Mouse (Mus musculus) urinary bladder, postnatal 4 days (tissue): ENCODE data around the gene Tas2r124.

Source experiments
- DNase-seq, 2 experiments: peaks; one replicate each; pipeline ENCODE4 v3.0.0; 2021 to 2022; ENCODE audit warnings: low spot score in 2 of 2

Gene Tas2r124

DNA sequence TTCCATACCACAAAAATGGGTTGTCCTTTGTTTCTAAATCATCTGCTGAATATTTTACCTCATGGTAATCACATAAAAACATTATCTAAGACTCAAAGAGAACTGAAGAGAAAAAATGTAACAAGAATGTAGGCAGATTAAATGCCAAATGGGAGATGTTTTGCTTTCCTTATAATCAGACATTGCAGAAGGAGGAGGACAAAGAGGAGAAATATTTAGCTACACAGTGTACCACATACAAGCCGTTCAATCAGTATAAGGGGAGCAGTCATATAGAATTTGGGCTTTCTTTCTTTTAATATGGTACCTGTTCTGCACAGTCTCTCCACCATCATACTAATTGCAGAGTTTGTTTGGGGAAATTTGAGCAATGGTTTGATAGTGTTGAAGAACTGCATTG lies at the start of gene Tas2r124:
TSS of gene Tas2r124 (plus strand) at position 301 of the 400 bp plus-strand sequence.
- no peak for DNase-seq

- DNase-seq: no peak
Observed at GRCm38 (mm10) chr6:132711828-132712227, 42.7 kb upstream of the Tas2r124 start, which contains the start of gene Tas2r122. Gene Tas2r122 (minus strand): TSS chr6:132711928.

- no peak for DNase-seq
Observed at GRCm38 (mm10) chr6:132737935-132738334, 16.6 kb upstream of the Tas2r124 start, which contains the start of gene Tas2r115. Gene Tas2r115 (minus strand): TSS chr6:132738035.

DNA sequence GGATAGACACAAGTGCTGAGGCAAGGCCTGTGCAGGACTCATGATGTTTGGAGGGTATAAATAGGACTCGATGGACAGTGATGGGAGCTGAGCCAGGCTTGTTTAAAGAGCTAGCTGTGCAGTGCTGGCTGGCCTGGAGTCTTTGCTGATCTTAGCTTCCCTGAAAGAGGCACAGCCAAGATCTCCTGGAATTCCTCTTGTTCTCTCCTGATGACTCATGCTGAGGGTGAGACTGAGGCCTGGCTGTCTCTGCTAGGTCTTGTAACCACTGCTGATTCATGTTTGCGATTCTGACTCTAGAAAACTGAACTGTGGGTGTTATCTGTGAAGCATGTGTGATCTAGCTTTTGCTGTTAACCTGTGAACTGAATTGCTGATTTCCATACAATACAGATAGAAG lies 4.3 kb upstream of the Tas2r124 start:
- no peak for DNase-seq

DNA sequence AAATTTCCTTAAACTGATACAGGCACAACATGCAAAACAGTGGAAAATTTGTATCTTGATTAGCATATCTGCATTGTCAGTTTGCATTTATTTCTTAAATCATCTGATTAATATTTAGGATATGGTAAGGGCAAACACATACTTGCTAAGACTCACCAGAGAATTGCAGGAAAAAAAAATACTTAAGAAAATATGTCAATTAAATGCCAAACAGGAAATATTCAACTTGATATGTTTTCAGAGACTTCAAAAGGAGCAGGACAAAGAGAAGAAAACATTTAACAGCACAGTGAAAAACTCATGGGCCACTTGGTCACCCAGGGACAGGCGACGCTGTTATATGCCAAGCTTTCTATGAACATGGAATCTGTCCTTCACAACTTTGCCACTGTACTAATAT lies 7.3 kb downstream of the Tas2r124 start, which contains the start of gene Tas2r102:
TSS of gene Tas2r102 (plus strand) at position 301 of the 400 bp plus-strand sequence.
- DNase-seq: no peak

GRCm38 (mm10) chr6:132778062-132778461 lies 23.5 kb downstream of the Tas2r124 start, which contains the start of gene Tas2r136:
Gene Tas2r136 (minus strand): TSS chr6:132778162.
- no peak for DNase-seq

DNA sequence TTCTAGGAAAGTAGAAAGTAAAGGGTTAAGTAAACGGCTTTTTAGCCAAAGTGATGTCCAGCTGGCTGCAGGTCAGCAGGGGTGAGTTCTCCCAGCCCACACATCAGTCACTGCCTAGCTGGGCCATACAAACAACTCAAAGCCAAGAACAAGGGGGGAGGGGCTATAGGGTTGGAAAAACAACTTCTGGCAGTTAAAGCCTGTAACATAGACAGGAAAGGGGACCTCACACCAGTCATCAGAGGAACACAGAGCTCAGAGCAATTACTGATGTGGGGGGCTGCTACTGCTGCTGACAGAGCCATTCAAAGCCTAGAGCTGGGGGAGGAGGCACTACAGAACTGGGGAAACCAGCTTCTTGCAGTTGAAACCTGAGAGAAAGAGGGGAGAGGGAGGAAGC lies 40.9 kb downstream of the Tas2r124 start:
- DNase-seq: no peak

DNA sequence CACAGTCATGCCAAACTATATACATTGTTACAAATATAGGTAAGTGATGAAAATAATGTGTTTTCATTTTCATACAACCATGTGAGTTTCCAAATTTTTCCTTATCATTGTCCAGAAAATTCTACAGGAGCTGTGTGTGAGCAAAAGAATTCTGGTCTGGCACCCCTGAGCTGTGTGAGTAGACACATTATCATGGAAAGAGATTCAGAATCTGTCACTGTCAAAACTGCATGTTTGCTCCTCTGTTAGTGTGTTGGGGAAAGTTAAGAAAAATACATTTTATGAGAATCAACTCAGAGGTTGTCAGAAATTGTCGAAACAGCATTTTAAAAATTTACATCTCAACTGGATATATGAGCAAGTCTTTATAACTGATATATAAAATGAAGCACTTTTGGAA lies 48.0 kb downstream of the Tas2r124 start, which contains the start of gene Tas2r117:
TSS of gene Tas2r117 (plus strand) at position 301 of the 400 bp plus-strand sequence.
- DNase-seq: no peak
